Mouse (Mus musculus): ENCODE results near the gene Tec.
A peak's percentile ranks its signal among the peaks of the same experiment; 100 is the strongest.

The Tec gene

DNA sequence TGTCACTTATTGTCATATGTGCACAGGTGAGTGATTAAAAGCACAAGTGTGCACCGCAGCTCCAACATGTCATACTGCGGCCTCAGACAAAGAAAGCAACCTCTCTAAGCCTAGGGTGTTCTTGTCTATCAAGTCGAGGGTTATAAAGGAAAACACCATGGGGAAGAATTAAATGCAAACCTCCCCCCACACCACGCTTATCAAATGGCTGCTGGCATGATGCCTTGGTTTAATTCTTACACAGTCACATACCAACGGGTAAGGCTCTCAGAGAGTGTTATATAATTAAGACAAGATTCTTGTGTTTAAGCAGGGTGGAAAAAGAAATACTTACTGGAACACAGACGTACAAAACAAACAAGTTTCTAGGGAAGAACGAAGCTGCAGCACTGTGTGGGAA, 132.5 kb downstream of the Tec start:
- DNase-seq (ENCODE audit: low read depth) = no peak

- DNase-seq (ENCODE audit: low read depth) = no peak
Observed at GRCm38 (mm10) chr5:72732885-72733284, 135.4 kb downstream of the Tec start.

GRCm38 (mm10) chr5:72725404-72725803, 142.9 kb downstream of the Tec start:
- DNase-seq (ENCODE audit: low read depth) = no peak

- no peak for DNase-seq (ENCODE audit: low read depth)
Observed at GRCm38 (mm10) chr5:72723429-72723828, 144.9 kb downstream of the Tec start.

- peak; percentile 68 for DNase-seq (ENCODE audit: low read depth)
Observed at GRCm38 (mm10) chr5:72720587-72720986, 147.7 kb downstream of the Tec start.

GRCm38 (mm10) chr5:72710572-72711278, 157.6 kb downstream of the Tec start:
- peak; percentile 84 for DNase-seq (ENCODE audit: low read depth)

DNA sequence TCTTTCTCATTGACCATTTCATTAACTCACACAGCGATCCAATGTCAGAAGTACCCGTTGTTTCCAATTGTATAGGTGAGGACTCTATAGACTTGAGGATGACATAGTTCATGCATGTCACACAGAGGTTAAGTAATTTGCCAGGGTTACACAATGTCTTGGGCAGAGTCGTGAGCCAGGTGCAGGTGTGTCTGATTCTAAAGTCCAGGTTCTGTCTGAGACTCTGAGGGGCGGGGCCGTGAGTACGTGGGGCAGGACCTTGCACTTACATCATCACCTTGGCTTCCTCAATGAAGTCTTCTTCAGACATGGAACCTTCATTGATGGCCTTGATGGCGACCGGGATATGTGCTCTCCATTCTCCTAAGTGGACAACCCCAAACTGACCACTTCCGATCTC, 158.3 kb downstream of the Tec start:
- no peak for DNase-seq (ENCODE audit: low read depth)

GRCm38 (mm10) chr5:72709451-72709850, 158.8 kb downstream of the Tec start:
- no peak for DNase-seq (ENCODE audit: low read depth)

DNA sequence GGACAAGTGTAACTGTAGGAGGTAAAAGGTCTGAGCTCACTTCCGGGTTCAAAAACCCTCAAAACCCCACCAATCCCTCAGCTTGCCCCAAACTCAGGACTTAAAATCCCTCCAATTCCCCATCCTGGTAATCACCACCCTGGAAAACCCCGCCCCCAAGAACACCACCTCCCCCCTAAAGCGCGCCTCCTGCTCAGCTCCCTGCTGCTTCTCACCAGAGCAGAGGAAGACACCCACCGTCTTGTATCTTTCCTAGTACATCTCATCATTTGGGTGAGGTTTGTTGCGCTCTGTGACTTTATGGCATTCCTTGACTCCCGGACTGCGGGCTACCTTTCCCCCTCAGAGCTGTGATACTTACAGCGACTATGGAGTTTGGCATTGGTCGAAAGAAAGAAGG, 161.6 kb downstream of the Tec start:
- no peak for DNase-seq (ENCODE audit: low read depth)

DNA sequence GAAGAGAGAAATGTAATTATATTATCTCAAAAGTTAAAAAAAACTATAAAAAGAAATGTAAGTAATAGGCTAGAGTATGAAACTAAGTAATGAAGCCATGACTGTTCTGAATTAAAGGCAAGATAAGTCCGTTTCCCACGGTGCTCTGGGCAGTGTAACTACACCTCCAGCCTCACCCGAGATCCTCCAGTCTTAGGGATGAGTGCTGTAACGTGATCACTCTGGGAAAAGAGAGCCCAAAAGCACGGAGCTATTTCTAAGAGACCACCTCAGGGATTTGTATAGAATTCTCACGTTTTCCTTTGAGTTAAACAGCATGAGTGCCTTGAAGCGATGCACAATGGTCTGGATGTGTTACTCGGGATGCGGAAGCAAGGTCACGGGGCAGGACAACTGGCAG, 162.2 kb downstream of the Tec start:
- no peak for DNase-seq (ENCODE audit: low read depth)
